Mouse (Mus musculus): ENCODE measurements around the gene Cdc73.
"Not testable (repeated sequence)": the region's sequence is repeated elsewhere in the genome, so short reads cannot be mapped to it uniquely, and the experiment has no call there.

Gene Cdc73

DNA sequence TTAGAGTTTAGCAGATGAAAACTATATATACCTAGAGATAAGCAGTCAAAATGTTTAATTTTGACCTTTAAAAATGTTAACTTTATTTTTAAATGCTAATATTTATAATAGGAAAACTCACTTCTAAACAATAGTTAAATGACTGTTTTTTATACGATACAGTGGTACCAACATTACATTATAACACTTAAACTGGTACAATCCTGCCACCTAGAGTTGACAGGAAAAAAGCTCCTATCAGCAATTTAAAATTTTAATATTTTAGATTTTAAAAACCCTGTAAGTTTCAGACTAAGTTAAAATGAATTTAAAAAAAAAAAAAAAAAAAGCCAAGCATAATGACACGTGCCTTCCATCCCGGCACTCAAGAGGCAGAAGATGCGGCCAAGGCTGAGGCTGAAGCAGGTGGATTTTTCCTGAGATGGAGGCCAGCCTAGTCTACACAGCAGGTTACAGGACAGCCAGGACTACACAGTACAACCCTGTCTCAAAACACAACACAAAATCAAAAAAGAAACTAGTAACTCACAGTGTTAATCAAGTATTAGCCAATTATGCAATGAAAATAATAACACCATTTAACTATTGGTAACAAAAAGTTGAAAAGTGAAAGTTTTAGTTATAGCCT is 26.8 kb downstream of the Cdc73 start:
- no peak for DNase-seq (ENCODE audit: low spot score in 2 of 2)

DNA sequence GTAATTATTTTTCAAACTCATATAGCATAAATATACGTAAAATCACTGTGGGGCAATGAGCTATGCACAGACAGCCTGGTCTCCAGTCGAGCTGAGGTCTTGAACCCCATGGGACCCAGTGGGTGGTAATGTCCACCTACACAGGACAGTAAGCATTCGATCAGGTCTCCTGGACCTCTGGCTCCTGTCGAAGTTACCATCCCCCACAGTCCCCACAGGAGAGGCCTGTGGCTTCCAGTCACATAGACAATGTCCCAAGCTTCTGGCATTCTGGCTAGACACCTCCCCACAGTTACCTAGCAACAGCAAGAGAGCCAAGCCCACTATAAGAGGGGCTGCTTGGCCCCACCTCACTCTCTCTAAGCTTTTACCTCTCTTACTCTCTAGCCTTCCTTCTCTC is 37.9 kb downstream of the Cdc73 start:
- DNase-seq (ENCODE audit: low spot score in 2 of 2), result not testable (repeated sequence)

DNA sequence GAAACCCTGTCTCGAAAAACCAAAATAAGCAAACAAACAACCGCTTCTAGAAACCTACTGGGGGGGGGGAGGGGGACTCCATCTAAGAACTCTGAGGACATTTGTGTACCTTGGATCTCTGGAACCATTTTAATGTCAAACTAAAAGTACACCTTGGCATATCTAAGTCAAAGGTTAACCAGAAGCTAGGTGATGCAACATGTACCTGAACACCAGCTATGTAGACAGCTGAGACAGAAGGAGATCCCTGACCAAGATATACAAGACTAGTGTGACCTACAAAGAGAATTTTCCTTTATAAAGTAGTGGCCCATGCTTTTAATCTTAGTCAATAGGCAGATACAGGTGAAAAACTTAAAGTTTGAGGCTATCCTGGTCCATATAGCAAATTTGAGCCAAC is 39.5 kb downstream of the Cdc73 start:
- DNase-seq (ENCODE audit: low spot score in 2 of 2), result no peak

DNA sequence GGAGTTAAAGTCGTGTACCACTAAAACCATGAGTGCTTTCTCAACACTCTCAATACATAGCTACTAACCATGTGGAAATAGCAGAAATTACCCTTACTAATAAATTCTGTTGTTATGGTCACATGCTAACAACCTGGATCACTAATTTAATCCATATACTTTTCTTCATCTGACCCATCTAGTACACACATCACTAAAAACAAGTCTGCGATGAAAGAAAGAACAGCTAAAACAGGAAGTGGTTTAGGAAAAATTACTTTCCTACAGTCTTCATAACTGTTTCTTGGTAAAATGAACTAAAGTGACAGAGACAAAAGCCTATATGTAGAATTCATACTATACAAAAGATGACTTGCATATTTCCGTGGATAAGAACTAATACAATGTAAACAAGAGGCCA is 49.0 kb downstream of the Cdc73 start:
- DNase-seq (ENCODE audit: low spot score in 2 of 2), result no peak

DNA sequence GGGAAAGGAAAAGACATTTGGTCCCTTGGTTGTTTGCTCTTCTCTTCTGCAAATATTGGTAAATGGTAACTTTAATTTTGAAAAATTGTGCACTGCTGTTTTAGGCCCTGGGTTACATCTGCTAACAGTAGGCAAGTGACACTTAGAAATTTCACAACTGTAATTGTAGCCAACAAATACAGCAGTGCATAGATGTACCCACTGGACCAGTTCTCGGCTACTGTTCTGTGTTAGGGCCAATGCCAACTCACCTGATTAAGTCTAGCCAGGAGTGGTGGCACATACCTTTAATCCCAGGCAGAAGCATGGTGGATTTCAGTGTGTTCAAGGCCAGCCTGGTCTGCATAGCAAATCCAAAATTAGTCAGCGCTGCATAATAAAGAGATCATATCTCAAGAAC is 52.4 kb downstream of the Cdc73 start:
- no peak for DNase-seq (ENCODE audit: low spot score in 2 of 2)

DNA sequence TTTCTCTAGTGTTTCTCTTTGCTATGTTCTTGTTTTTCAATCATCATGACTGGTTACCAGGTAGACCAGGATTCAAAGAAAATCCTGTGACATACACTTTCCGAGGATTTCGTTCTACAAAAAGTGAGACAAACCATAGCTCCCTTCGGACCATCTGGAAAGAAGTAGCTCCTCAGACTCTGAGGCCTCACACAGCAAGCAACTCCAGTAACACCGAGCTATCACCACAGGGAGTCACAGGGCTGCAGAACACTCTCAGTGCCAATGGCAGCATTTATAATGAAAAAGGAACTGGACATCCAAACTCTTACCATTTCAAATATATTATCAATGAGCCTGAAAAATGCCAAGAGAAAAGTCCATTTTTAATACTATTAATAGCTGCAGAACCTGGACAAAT is 56.5 kb downstream of the Cdc73 start:
- DNase-seq (ENCODE audit: low spot score in 2 of 2), result no peak

DNA sequence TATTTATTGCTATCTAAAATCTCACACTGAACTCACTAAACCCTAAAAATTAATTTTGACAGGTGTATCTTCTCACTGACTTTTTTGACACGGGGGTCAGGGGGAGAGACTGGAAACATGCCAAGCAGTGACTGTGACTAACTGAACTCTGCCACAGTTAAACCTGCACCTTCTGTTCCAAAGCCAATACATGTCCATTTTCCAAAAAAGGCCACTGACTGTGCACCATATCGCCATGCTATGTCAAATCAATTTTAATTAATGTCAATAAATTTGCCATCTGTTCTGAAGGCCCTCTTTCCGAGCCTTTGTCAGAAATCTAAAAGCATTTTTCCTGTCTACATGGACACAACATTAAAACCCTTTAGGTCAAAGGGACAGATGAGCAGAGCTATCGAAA is 57.3 kb downstream of the Cdc73 start:
- no peak for DNase-seq (ENCODE audit: low spot score in 2 of 2)

DNA sequence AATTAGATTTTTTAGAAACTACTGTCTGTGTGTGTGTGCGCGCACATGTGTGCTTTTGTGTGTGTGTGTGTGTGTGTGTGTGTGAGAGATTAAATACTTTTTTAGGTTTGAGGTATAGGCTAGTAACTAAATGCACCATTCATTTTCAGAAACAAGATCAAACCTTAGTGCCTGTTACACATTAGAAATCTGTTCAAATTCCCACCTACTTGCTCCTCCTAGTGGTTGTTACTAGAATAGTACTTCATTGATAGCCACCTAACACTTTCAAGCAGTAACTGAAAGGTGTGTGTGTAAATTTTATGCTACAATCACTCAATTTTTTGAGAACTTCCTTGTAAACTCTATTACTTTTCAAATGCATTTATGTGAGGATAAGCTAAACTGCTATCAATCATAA is 58.5 kb downstream of the Cdc73 start:
- no peak for DNase-seq (ENCODE audit: low spot score in 2 of 2)

DNA sequence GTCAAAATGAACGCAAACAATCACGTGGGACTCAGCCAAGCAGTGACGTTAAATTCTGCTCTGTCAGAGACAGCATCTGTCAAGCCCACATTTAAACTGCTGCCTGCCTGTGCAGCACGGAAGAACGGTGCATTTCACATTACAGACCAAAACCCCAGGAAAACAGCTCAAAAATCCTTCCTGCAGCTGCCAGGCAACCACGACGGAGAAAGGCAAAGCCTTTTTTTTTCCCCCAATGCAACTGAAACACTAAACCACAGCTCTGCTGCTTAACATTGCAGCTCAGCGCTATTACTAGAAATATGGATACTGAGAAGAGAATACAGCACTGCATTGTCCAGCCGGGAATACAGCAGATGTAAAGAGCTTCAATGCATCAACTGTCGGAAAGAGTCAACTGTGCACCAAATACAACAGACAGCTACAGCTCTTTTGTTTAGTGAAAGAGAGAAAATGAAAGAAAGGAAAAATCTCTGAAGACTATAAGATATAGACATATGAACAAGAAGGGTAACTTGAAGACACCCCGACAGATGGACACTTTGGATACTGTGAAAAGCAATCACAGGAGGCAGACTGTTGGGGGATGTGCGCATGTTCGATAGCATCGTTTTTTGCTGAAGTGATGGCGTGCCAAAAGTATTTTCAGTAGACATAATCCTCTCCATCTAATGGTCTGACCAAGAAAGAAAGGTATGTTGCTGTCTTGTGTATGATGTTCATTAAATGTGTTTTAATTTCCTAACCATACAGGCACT is 61.9 kb downstream of the Cdc73 start, which contains the start of gene B3galt2:
B3galt2 (plus strand) TSS at position 15 of the 758 bp plus-strand sequence.
- DNase-seq (ENCODE audit: low spot score in 2 of 2), result no peak

DNA sequence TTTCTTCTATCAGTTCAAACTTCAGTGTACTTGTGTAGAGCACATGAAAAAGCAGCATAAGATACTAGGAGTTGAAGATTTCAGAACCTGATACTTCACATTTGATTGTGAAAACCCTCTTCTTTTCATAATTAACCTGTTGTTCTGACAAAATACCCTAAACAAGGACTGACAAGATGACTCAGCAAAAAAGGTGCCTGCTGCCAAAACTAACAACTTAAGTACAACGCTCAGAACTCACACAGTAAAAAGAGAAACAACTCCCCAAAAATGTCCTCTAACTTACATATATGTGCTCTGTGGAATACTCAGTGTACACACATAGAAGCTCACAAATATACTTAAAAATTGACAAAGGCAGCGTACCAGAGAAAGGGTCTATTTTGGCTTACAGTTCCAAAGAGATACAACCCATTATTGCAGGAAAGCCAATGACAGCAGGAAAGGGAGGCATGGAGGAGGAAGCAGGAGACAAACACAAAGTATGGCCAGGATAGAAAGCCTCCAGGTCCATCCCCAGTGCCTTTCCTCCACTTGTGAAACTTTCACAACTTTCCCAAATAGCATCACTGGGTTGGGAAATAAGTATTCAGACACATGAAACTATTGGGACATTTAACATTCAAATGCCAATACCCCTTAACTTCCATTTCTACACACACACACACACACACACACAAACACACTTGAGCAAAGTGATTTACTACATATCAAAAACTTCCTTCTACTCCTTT is 69.7 kb downstream of the Cdc73 start:
- no peak for DNase-seq (ENCODE audit: low spot score in 2 of 2)

DNA sequence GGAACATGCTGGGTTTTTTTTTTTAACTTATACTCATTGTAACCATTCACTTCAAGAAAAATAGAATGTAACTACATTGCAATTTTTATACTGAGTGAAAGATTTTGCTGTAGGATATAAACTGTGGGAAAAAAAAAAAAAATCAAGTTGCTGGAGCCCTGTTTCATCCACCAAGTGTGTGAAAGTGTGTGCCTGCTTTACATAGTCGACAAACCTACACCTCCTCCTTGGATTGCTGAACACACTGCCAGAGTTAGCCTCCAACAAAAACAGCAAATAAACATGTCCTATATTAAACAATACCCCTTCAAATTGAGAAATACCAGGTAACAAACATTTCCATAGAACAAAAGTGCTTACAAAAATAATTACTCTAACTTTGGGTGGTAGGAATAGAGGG is 70.3 kb downstream of the Cdc73 start:
- no peak for DNase-seq (ENCODE audit: low spot score in 2 of 2)

DNA sequence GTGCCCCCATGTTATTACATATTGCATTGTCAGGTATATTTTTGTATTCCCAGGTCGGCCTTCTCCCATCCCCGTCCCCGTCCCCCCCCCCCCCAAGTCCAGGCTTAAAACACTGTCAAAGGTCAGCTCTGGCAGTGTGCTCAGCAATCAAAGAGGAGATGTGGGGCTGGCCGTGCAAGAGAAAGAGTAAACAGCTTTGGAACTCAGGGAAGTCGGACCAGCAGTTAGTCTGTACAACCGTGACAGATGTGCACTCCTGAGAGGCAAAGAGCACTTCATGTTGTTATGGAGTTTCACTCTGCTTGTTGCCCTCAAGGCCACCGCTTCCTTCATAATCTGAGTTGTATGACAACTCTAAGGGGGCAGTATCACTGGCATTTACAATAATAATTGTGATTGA is 71.4 kb downstream of the Cdc73 start:
- DNase-seq (ENCODE audit: low spot score in 2 of 2), result no peak

DNA sequence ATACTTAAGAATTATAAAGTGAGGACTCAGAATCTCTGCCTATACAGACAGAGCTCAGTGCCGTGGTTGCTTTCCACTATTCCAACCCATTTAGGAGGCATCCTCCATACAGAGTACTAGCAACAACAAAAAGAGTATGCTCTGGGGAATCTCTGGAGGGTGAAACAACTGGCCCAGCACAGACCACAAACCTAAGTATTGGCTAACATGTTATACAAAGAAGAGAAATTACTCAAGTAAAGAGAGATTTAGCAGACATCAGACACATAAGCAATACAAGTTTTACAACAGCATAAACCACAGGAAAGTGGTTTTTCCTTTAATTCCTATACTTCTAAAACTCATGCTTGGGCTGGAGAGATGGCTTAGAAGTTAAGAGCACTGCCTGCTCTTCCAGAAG is 80.1 kb downstream of the Cdc73 start:
- no peak for DNase-seq (ENCODE audit: low spot score in 2 of 2)

DNA sequence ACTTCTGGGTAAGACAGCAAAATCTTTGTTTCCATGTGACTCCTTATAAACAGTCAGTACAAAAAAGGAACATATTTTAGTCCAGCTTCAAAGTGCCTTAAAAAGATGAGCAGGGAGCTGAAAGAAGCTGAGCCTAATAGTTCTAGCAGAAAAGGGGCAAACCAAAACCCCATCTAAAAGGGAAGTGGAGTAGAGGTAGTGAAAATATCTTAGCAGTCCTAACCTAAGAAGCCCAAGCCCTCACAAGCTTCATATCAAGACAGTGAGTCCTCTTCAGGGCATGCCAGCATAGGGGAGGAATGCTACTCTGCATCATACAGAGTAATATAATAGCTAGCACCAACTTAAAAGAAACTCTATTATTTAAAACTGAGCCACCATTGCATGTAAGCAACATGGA is 80.8 kb downstream of the Cdc73 start:
- DNase-seq (ENCODE audit: low spot score in 2 of 2), result no peak

DNA sequence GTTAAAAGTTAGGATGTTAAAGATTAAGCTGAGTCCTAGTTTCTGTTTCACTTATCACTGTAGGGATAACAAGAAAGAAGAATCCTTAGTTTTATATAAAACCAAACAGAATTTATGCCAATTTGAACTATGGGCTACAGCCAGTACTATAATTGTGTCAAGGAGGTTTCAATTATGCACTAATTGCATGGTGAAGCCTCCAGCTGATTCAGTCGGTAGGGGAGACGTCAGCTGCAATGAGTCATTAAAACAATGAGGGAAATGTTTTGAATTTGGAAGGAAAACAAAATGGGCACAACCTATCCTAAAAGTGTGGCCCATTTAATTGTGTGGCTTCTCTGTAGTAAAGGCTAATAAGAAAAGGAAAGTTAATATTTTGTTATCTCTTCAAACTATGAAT is 82.9 kb downstream of the Cdc73 start:
- DNase-seq (ENCODE audit: low spot score in 2 of 2), result no peak

DNA sequence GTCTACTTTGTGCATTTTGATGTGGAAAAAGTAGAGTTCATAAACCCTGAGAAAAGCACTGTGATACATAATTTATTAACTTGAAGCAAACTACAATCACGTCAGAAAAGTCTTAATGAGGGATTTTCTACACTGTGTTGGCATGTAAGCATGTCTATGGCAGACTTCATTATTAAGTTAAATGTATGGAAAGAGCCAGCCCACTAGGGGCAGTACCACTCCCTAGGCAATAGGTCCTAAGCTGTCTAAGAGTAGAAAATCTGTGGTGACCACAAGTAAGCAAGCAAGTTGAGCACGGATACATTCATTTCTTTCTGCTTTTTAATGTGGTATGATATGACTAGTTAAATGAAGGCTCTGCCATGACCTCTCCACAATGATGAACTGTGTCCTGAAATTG is 89.8 kb downstream of the Cdc73 start:
- no peak for DNase-seq (ENCODE audit: low spot score in 2 of 2)

DNA sequence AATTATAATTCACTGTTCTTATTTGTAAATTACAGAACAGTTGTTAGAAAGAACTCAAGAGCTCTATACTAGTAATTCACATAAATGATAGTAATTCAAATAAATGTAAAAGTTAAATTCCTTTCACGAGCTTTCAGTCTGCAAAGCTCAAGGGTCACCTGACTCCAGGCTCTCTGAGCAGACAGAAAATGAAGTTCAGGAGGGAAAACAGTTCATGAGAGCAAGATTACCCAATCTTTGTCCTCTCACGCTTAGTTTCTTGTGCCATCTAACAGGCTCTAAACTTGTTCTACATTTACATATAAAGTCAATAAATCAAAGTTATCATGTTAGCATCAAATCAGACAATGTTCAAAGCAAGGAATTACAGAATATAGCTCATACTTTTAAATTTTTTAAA is 93.8 kb downstream of the Cdc73 start:
- DNase-seq (ENCODE audit: low spot score in 2 of 2), result no peak

DNA sequence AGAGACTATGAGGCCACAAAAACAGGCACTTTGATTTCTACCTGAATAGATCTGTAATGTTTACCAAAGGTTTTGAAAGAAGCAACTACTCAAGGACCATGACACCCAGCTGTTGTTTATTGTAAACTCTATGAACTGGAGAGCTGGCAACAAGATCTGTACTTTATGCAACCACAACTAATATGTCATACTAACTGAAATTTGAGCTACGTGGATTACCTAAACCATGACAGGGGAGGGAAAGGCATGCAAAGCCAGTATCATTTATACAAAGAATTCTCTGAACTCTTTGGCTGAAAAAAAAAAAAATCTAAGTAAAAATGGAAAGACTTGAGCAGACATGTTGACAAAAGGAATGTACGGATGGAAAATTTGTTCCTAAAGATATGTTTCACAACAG is 105.8 kb downstream of the Cdc73 start:
- no peak for DNase-seq (ENCODE audit: low spot score in 2 of 2)

DNA sequence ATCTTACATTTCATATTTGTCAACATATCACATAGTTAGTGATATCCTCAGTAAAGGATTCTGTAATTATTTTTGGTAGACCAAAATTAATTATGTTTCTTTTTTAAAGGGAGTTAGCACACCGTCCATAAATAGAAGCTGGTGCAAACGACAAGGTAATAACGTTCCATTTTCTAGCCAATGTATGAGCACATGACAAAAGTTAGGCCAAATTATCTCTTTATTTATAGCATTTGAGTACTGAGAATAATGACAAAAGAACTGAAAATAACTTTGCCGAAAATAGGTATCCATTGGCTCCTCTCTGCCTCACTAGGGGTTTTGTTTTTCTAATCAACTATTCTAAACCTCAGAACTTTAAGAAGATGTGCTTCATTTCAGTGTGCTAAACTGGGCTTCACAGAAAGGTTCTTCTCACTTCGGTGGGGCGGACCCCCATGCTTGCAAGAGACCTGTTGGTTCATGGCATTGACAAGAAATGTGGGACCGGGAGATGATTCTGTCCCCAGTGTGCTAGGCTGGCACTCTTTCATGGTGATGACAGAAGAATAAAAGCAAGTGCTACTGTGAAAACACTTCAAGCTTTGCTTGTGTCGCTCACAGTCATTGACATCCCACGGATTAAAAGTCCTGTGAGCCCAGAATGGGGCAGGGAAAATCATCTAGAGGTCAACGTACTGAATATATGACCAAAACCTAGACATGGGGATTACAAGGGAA is 125.7 kb downstream of the Cdc73 start:
- no peak for DNase-seq (ENCODE audit: low spot score in 2 of 2)

DNA sequence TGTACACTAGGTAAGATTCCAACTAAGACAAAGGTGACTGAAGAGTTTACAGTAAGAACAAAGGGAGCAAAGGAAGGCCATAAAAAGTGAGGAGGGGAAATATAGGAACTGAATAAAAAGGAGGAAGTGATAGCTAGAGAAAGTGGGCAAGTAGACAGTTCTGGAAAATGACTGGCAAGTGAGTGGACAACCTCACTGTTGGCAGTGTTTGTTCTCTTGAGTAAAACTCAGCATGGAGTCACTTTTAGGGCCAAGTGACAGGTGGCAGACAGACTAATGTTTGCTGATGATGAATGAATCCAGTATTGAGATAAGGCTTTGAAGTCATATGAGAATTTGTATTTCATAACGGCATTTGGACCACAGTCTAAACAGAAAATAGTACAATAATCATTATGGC is 144.5 kb downstream of the Cdc73 start:
- no peak for DNase-seq (ENCODE audit: low spot score in 2 of 2)

DNA sequence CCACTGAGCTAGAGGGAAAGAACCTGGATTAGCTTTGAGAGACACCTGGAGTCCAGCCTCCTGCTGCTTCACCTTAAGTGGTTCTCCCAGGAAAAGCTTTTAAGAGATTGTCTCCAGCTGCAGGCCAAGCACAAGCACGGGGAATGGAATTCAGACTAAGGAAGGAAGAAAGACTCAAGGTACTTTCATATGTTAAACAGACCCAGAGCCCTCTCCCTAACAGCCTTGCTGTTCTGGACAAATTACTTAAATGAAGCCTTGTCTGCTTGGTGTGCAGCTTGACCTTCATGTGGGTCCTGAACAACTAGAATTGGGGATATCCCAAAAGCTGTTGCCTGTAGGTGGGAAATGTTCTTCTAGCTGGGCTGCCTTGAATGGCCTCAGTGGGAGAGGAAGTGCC is 147.2 kb downstream of the Cdc73 start:
- no peak for DNase-seq (ENCODE audit: low spot score in 2 of 2)

DNA sequence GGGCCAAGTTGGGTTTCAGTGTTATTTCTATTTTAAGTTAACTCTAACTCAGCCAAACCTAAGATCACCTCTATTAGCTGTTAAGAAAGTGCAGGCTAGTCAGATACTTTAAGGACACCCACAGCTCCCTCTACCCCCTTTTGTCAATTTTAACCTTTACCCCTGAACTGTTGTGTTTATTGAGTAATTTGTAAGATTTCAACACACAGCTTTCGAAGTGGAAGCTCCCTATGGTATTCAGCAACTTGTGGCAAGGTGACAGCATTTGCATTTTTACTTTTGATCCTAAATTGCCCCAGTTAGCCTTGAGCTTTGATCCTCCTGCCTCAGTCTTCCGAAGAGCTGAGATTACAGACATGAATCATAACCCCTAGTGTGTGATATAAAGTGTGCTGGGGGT is 148.1 kb downstream of the Cdc73 start:
- DNase-seq (ENCODE audit: low spot score in 2 of 2), result no peak

Data from spleen, postnatal 10 days (tissue).